Mouse (Mus musculus) CH12F3 (cell line): ENCODE measurements around the gene Nes.

Experiments
- in situ Hi-C: fragments of 300-500 bp; cut with MboI; formaldehyde crosslinking; loops from 2 replicates; pipeline ENCODE4 v1.14.3; 2020; ENCODE audit warnings: low sequenced_read_pairs

The Nes gene

GRCm38 (mm10) chr3:88002291-88002976, 31.6 kb downstream of the Nes start:
- in situ Hi-C loops, result no loop called here

GRCm38 (mm10) chr3:88005822-88006786, 35.2 kb downstream of the Nes start:
- in situ Hi-C loops, result no loop called here

- in situ Hi-C loops, result loop anchor here (10.0 kb wide), 1 partner anchor 64 kb away; the partner anchor contains the start of gene Ttc24
Observed at GRCm38 (mm10) chr3:88010634-88011265, 39.9 kb downstream of the Nes start.

GRCm38 (mm10) chr3:88022322-88023191, 51.7 kb downstream of the Nes start:
- in situ Hi-C loops, result no loop called here

- in situ Hi-C loops, result no loop called here
Observed at GRCm38 (mm10) chr3:88023192-88024074, 52.6 kb downstream of the Nes start.

- in situ Hi-C loops, result no loop called here
Observed at GRCm38 (mm10) chr3:88026823-88027222, 55.9 kb downstream of the Nes start.

- in situ Hi-C loops, result no loop called here
Observed at GRCm38 (mm10) chr3:88027434-88028186, 56.7 kb downstream of the Nes start, which contains the start of gene Hapln2. TSS of gene Hapln2 (minus strand) at chr3:88027583.
